ENCODE assay signal across 21 mouse cellular contexts in the genomic region with DNA sequence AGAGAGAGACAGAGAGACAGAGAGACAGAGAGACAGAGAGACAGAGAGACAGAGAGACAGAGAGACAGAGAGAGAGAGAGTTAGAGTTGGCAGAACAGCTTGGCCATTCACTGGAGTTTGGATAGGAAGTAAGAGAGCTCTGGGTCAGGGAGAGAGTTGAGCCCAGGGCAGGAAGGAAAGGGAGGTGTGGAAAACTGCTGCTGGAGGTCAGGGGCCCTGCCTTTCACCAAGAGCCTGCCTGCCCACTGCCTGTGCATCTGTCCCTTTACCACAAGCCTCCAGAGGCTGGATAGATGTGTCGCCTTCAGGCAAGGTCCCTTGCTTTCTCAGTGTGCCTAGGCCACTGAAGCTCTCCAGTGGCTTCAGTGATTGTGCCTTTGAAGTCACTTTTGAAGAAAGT. TPM values are rescaled to one million over a fixed set of nuclear protein-coding genes. Genes with fewer than 3 reads are reported as not detected.
A peak's percentile ranks its signal among the peaks of the same experiment; 100 is the strongest.
DNase-seq lines count a peak whose midpoint lies in the region; ATAC-seq lines count a peak whose summit lies in the region.
"Had no signal": no experiment of that assay in that cellular context is flagged by ENCODE, and none has a peak within 500 bp of the region (broad histone marks: within the 10 kb centered on the region; RNA-seq: fewer than 3 reads in every experiment).

No protein-coding gene starts in this region.

- H3K4me3 ChIP-seq in heart, embryonic 10.5 days: no peak overlapping the region
- peak overlapping the region; percentile 34 for H3K4me3 ChIP-seq in heart, embryonic 13.5 days
- H3K4me3 ChIP-seq in heart, embryonic 16.5 days (ENCODE audit: low read length): peak overlapping the region; percentile 29
- H3K4me3 ChIP-seq: erythroblast, embryonic 14.5 days; limb, embryonic 13.5 days; lung, embryonic 15.5 days had no signal

- DNase-seq in heart, embryonic 10.5 days (ENCODE audit: low spot score): no peak
- DNase-seq in heart, postnatal 10 days: no peak
- DNase-seq in kidney, postnatal 14 days: peak; percentile 36
- no peak for DNase-seq in kidney, adult 18-20 months
- DNase-seq in urinary bladder, postnatal 4 days (ENCODE audit: low spot score in 2 of 2): no peak
- no peak for DNase-seq in thymus, postnatal 14 days
- DNase-seq: adrenal gland, adult 8-10 months; B cell, adult 2 months; cerebellum, adult 2 months; cerebellum, postnatal 14 days; forebrain, postnatal 0 days; gastrocnemius, postnatal 14 days; kidney, postnatal 10 days; midbrain, embryonic 14.5 days had no signal

- 32% methylated on average over 1 of the region's 1 CpGs for WGBS in heart, embryonic 10.5 days
- WGBS in heart, embryonic 13.5 days: 54% methylated on average over 1 of the region's 1 CpGs
- 44% methylated on average over 1 of the region's 1 CpGs for WGBS in heart, embryonic 16.5 days

- H3K9ac ChIP-seq in heart, embryonic 13.5 days: peak overlapping the region; percentile 64
- peak overlapping the region; percentile 14 for H3K9ac ChIP-seq in heart, embryonic 16.5 days (ENCODE audit: low read length)
- H3K9ac ChIP-seq: forebrain, postnatal 0 days; limb, embryonic 13.5 days; lung, embryonic 15.5 days had no signal

- H3K27ac ChIP-seq in heart, embryonic 10.5 days: peak overlapping the region; percentile 59; the same call in 1 of the 2 replicates
- H3K27ac ChIP-seq in heart, embryonic 13.5 days (replicated peaks): peak overlapping the region; percentile 62
- peak overlapping the region; percentile 41 for H3K27ac ChIP-seq in heart, embryonic 16.5 days (ENCODE audit: low read length)
- H3K27ac ChIP-seq: limb, embryonic 13.5 days; lung, embryonic 15.5 days had no signal

- H3K9me3 ChIP-seq in heart, embryonic 10.5 days: no peaks in the 10 kb centered on the region
- no peaks in the 10 kb centered on the region for H3K9me3 ChIP-seq in heart, embryonic 13.5 days
- H3K9me3 ChIP-seq in heart, embryonic 16.5 days (replicated peaks; ENCODE audit: control insufficient read depth, low read length): no peaks in the 10 kb centered on the region
- H3K9me3 ChIP-seq: limb, embryonic 13.5 days; lung, embryonic 15.5 days had no signal

- H3K4me1 ChIP-seq in heart, embryonic 10.5 days: peaks cover 82% of the 10 kb centered on the region
- H3K4me1 ChIP-seq in heart, embryonic 13.5 days: peaks cover 92% of the 10 kb centered on the region
- peaks cover 49% of the 10 kb centered on the region for H3K4me1 ChIP-seq in heart, embryonic 16.5 days (ENCODE audit: control insufficient read depth, insufficient read depth, low read length)

- intact Hi-C loops in heart, postnatal 10 days (cut with DNase I): no loop called here

- peak overlapping the region; percentile 58 for H3K4me2 ChIP-seq in heart, embryonic 13.5 days
- peak overlapping the region; percentile 5; the same call in 1 of the 2 replicates for H3K4me2 ChIP-seq in heart, embryonic 16.5 days (ENCODE audit: low read depth, low read length)
- H3K4me2 ChIP-seq: limb, embryonic 13.5 days; liver, embryonic 11.5 days; lung, embryonic 15.5 days had no signal

- no peak for ATAC-seq in heart, embryonic 13.5 days (ENCODE audit: extremely low read depth, insufficient number of reproducible peaks, low FRiP score, low TSS enrichment)
- no peak for ATAC-seq in heart, embryonic 16.5 days (replicated peaks; ENCODE audit: extremely low read depth, insufficient read depth, low FRiP score)
- ATAC-seq: forebrain, postnatal 0 days; hindbrain, embryonic 16.5 days had no signal

- H3K36me3 ChIP-seq in heart, embryonic 10.5 days: no peaks in the 10 kb centered on the region
- no peaks in the 10 kb centered on the region for H3K36me3 ChIP-seq in heart, embryonic 13.5 days
- no peaks in the 10 kb centered on the region for H3K36me3 ChIP-seq in heart, embryonic 16.5 days (ENCODE audit: control insufficient read depth, insufficient read depth)
- H3K36me3 ChIP-seq: limb, embryonic 13.5 days; lung, embryonic 15.5 days had no signal

- H3K27me3 ChIP-seq in heart, embryonic 10.5 days (ENCODE audit: insufficient read depth, poor library complexity, severe bottlenecking): no peaks in the 10 kb centered on the region
- H3K27me3 ChIP-seq in heart, embryonic 13.5 days (replicated peaks): no peaks in the 10 kb centered on the region
- no peaks in the 10 kb centered on the region for H3K27me3 ChIP-seq in heart, embryonic 16.5 days (ENCODE audit: control insufficient read depth, insufficient read depth, low read length)
- H3K27me3 ChIP-seq: limb, embryonic 13.5 days; lung, embryonic 15.5 days had no signal

RNA-seq across cellular contexts. Expression of a gene that starts 46.7 kb away (rescaled TPM):
- polyA plus RNA-seq in heart, embryonic 10.5 days (2016; fragmentation: Nextera tagmentation; extraction: Ambion mirVana): 7.2 and 9.6 TPM in 2 replicates
- 10 to 100 TPM; 34.4 to 35.2 TPM for total RNA-seq in heart, postnatal 10 days (2021)
- 7.6 TPM in 2 replicates for polyA plus RNA-seq in heart, embryonic 13.5 days (2015; fragmentation: Nextera tagmentation; extraction: Ambion mirVana)
- 8.0 and 9.6 TPM in 2 replicates for polyA plus RNA-seq in heart, embryonic 16.5 days (2015; fragmentation: Nextera tagmentation; extraction: Ambion mirVana)
- polyA plus RNA-seq: erythroblast, embryonic 14.5 days had no signal
